Mouse (Mus musculus) liver, embryonic 14.5 days (tissue): ENCODE data around the gene Mpnd.

Source experiments
- CTCF ChIP-seq: IDR thresholded peaks from 2 replicates; pipeline ENCODE4 v1.5.1; 2016; ENCODE audit warnings: antibody characterized with exemption, low read depth, control low read depth
- EP300 ChIP-seq: IDR thresholded peaks from 2 replicates; pipeline ENCODE4 v1.6.1; 2016; ENCODE audit warnings: antibody characterized with exemption, low read depth

GRCm38 (mm10) chr17:55996007-55996406 lies 9.5 kb upstream of the Mpnd start:
- TF ChIP-seq EP300: no peak
- no peak for TF ChIP-seq CTCF
